ENCODE assay signal across 7 mouse cellular contexts in the genomic region with DNA sequence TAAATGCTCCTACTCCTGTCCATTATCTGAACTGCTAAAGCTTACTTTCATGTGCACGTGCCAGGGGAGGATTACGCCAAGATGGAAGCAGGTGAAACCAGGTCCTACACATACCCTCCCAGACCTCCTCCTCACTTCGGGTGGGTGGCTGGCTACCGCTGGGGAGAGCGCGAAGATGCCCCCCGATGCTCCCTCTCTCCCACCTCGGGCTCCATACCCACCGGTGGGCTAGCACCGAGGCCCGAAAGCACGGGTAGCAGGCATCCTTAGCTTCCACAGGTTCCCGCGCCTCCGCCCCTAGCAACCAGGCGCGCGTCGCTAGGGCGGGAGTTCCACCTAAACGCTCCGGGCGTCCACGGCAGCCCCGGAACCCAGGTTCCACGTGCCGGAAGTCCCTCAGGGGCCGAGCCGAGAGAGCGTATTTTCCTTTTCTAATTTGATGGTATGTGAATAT. TPM values are rescaled to one million over a fixed set of nuclear protein-coding genes. Genes with fewer than 3 reads are reported as not detected.
DNase-seq lines count a peak whose midpoint lies in the region; ATAC-seq lines count a peak whose summit lies in the region.

Gene Wdr31 (minus strand): TSS at position 299 of the 454 bp plus-strand sequence.

- peaks cover 4% of the 10 kb centered on the region; the same call in 1 of the 2 replicates for H3K4me1 ChIP-seq in intestine, embryonic 16.5 days (ENCODE audit: control insufficient read depth, insufficient read depth, low read length)
- H3K4me1 ChIP-seq in midbrain, embryonic 10.5 days = peaks cover 8% of the 10 kb centered on the region

- WGBS in intestine, embryonic 16.5 days = under 1% methylated on average over 30 of the region's 30 CpGs
- under 1% methylated on average over 30 of the region's 30 CpGs for WGBS in midbrain, embryonic 10.5 days

- H3K4me2 ChIP-seq in intestine, embryonic 16.5 days (ENCODE audit: low read depth, low read length) = peak within 1 kb of the TSS; percentile 87

- peak within 1 kb of the TSS; percentile 70 for H3K4me3 ChIP-seq in intestine, embryonic 16.5 days (ENCODE audit: low read length)
- H3K4me3 ChIP-seq in midbrain, embryonic 10.5 days = peak within 1 kb of the TSS; percentile 67

- peak; percentile 90 for DNase-seq in adrenal gland, postnatal 14 days
- peak; percentile 84 for DNase-seq in embryo, embryonic 9.5 days (ENCODE audit: extremely low spot score)
- peak; percentile 53 to 74 for DNase-seq in gastrocnemius, postnatal 4 days (ENCODE audit: low spot score in 2 of 2)
- peak; percentile 83 to 86 for DNase-seq in left cerebral cortex, postnatal 36 days (ENCODE audit: low spot score in 2 of 2)
- DNase-seq in midbrain, embryonic 10.5 days (ENCODE audit: low spot score) = peak; percentile 84
- DNase-seq in right cerebral cortex, postnatal 4 days = peak; percentile 88

- peak within 1 kb of the TSS; percentile 75 for H3K9ac ChIP-seq in intestine, embryonic 16.5 days (ENCODE audit: low read depth, low read length)

- intact Hi-C loops in left cerebral cortex, postnatal 36 days (cut with DNase I) = loop anchor here (2.0 kb wide), 1 partner anchor 32 kb away; the partner anchor contains the start of gene Hdhd3

- no peaks in the 10 kb centered on the region for H3K36me3 ChIP-seq in intestine, embryonic 16.5 days (ENCODE audit: control insufficient read depth, insufficient read depth, low read length)
- peaks cover 6% of the 10 kb centered on the region for H3K36me3 ChIP-seq in midbrain, embryonic 10.5 days

- 0 out of 2 replicates have a peak, but pooled peaks cover 4% of the 10 kb centered on the region for H3K9me3 ChIP-seq in intestine, embryonic 16.5 days (ENCODE audit: control insufficient read depth, low read length)
- H3K9me3 ChIP-seq in midbrain, embryonic 10.5 days (replicated peaks) = no peaks in the 10 kb centered on the region

- peak; percentile 85 for ATAC-seq in intestine, embryonic 16.5 days

- no peak within 1 kb of the TSS for H3K27ac ChIP-seq in intestine, embryonic 16.5 days (ENCODE audit: low read length)
- H3K27ac ChIP-seq in midbrain, embryonic 10.5 days (replicated peaks) = peak within 1 kb of the TSS; percentile 82

- H3K27me3 ChIP-seq in intestine, embryonic 16.5 days (replicated peaks; ENCODE audit: control insufficient read depth, insufficient read depth, low read length) = no peaks in the 10 kb centered on the region
- H3K27me3 ChIP-seq in midbrain, embryonic 10.5 days (ENCODE audit: low read depth, poor library complexity, severe bottlenecking) = no peaks in the 10 kb centered on the region; the same call in 1 of the 2 replicates

RNA-seq across cellular contexts. Expression of gene Wdr31, which starts in this region (rescaled TPM):
- 1.7 and 2.0 TPM in 2 replicates for total RNA-seq in adrenal gland, postnatal 14 days (2021)
- total RNA-seq in gastrocnemius, postnatal 4 days (2021) = 1 to 10 TPM in 1 of 2 experiments, under 1 TPM in 1; 0.91 to 1.1 TPM
- polyA plus RNA-seq in intestine, embryonic 16.5 days (2015; fragmentation: Nextera tagmentation; extraction: Ambion mirVana) = 5.1 and 7.3 TPM in 2 replicates
- 1 to 10 TPM; 7.8 to 8.9 TPM for total RNA-seq in left cerebral cortex, postnatal 36 days (2021)
- polyA plus RNA-seq in midbrain, embryonic 10.5 days (2016; fragmentation: Nextera tagmentation; extraction: Ambion mirVana) = 10.1 and 12.6 TPM in 2 replicates
